Mouse (Mus musculus) gastrocnemius, postnatal 14 days (tissue): Measurements from ENCODE around the gene Enox2. TPM values are rescaled to one million over a fixed set of nuclear protein-coding genes. Genes with fewer than 3 reads are reported as not detected.
"Not testable (repeated sequence)": the region's sequence is repeated elsewhere in the genome, so short reads cannot be mapped to it uniquely, and the experiment has no call there.

Experiments used
- DNase-seq: peaks from one replicate; pipeline ENCODE4 v3.0.0; 2021; ENCODE audit warnings: mixed read lengths
- intact Hi-C: fragments of 180-260 bp; cut with DNase I; formaldehyde crosslinking; loops from one replicate; pipeline ENCODE4 v1.15.1; 2025; ENCODE audit warnings: low total_unique reads
- long read RNA-seq, 2 experiments: library from polyadenylated mRNA; stranded (forward); transcript quantifications; one replicate each; pipeline ENCODE4 v2.0.0; 2021
- total RNA-seq, 2 experiments: library from RNA; stranded (reverse); gene quantifications; 2 replicates each; pipeline ENCODE4 v1.2.3; 2021

Gene Enox2
- total RNA-seq: 10 to 100 TPM; 11.4 to 13.5 TPM
- long read RNA-seq, experiment 1, partial matches to known transcripts: 3 of 12 reads
- long read RNA-seq, experiment 1, other reads (novel, unspliced or antisense): 7 of 12 reads
- long read RNA-seq, experiment 2, partial matches to known transcripts: 3 of 10 reads
- long read RNA-seq, experiment 2, other reads (novel, unspliced or antisense): 3 of 10 reads

GRCm38 (mm10) chrX:49287700-49288563 lies at the start of gene Enox2:
Enox2 (minus strand) TSS chrX:49288259.
- intact Hi-C loops: no loop called here
- DNase-seq: peak; percentile 72

- intact Hi-C loops: loop anchor here (5.0 kb wide), 1 partner anchor 412 kb away; no protein-coding TSS in a partner anchor
- DNase-seq: no peak
Measured at GRCm38 (mm10) chrX:49309496-49309895, 21.4 kb upstream of the Enox2 start.

- intact Hi-C loops: loop anchor here (5.0 kb wide), 1 partner anchor 409 kb away; no protein-coding TSS in a partner anchor
Measured at GRCm38 (mm10) chrX:49306659-49307058, 18.6 kb upstream of the Enox2 start.

GRCm38 (mm10) chrX:49279918-49280586 lies 8.0 kb downstream of the Enox2 start:
- no peak for DNase-seq
- intact Hi-C loops: no loop called here

More at GRCm38 (mm10) chrX:49306659-49307058, 18.6 kb upstream of the Enox2 start:
- no peak for DNase-seq

- no peak for DNase-seq
- intact Hi-C loops: no loop called here
Measured at GRCm38 (mm10) chrX:49273487-49274042, 14.5 kb downstream of the Enox2 start.

GRCm38 (mm10) chrX:49250816-49251215 lies 37.2 kb downstream of the Enox2 start:
- intact Hi-C loops: no loop called here
- no peak for DNase-seq

- DNase-seq: no peak
- intact Hi-C loops: no loop called here
Measured at GRCm38 (mm10) chrX:49225792-49226426, 62.1 kb downstream of the Enox2 start.

- no peak for DNase-seq
- intact Hi-C loops: no loop called here
Measured at GRCm38 (mm10) chrX:49216422-49216821, 71.6 kb downstream of the Enox2 start.

GRCm38 (mm10) chrX:49196386-49196785 lies 91.7 kb downstream of the Enox2 start:
- no peak for DNase-seq
- intact Hi-C loops: no loop called here

- intact Hi-C loops: no loop called here
- no peak for DNase-seq
Measured at GRCm38 (mm10) chrX:49181136-49181535, 106.9 kb downstream of the Enox2 start.

- intact Hi-C loops: no loop called here
- DNase-seq: no peak
Measured at GRCm38 (mm10) chrX:49178670-49179069, 109.4 kb downstream of the Enox2 start.

- intact Hi-C loops: no loop called here
Measured at GRCm38 (mm10) chrX:49154280-49154679, 133.8 kb downstream of the Enox2 start.

GRCm38 (mm10) chrX:49124774-49125429 lies 163.2 kb downstream of the Enox2 start:
- DNase-seq: no peak
- intact Hi-C loops: no loop called here

More at GRCm38 (mm10) chrX:49154280-49154679, 133.8 kb downstream of the Enox2 start:
- no peak for DNase-seq

GRCm38 (mm10) chrX:49116465-49116864 lies 171.6 kb downstream of the Enox2 start:
- intact Hi-C loops: no loop called here
- DNase-seq: no peak

- DNase-seq: no peak
- intact Hi-C loops: no loop called here
Measured at GRCm38 (mm10) chrX:49112412-49112811, 175.6 kb downstream of the Enox2 start.

- intact Hi-C loops: not testable (repeated sequence)
- peak; percentile 10 for DNase-seq
Measured at GRCm38 (mm10) chrX:49100542-49100941, 187.5 kb downstream of the Enox2 start.

- intact Hi-C loops: no loop called here
- DNase-seq: no peak
Measured at GRCm38 (mm10) chrX:49096249-49096648, 191.8 kb downstream of the Enox2 start.

- DNase-seq: no peak
- intact Hi-C loops: no loop called here
Measured at GRCm38 (mm10) chrX:49075055-49075454, 213.0 kb downstream of the Enox2 start.

GRCm38 (mm10) chrX:49073563-49073962 lies 214.5 kb downstream of the Enox2 start:
- no peak for DNase-seq
- intact Hi-C loops: no loop called here
